Mouse (Mus musculus): Measurements from ENCODE around the gene R3hdm2. TPM values are rescaled to one million over a fixed set of nuclear protein-coding genes. Genes with fewer than 3 reads are reported as not detected.
A peak's percentile ranks its signal among the peaks of the same experiment; 100 is the strongest.

Gene R3hdm2
- polyA plus RNA-seq, 1 experiment from 2014 or later = 19.0 TPM

- Histone ChIP-seq H3K27ac (no peak overlapping the region), H3K4me3 (peak overlapping the region; percentile 38), H3K9ac (no peak overlapping the region), H3K9me3 (replicated peaks) (no peaks in the 10 kb centered on the region), H3K27me3 (replicated peaks) (peaks cover 90% of the 10 kb centered on the region), H3K4me1 (peaks cover 32% of the 10 kb centered on the region), H3K4me2 (peak overlapping the region; percentile 53), H3K36me3 (no peaks in the 10 kb centered on the region)
- 1% methylated on average over 26 of the region's 26 CpGs for WGBS (ENCODE audit: insufficient replicate concordance)
- ATAC-seq = 0 out of 2 replicates have a peak, but pooled peaks have one; percentile 8
Observed at GRCm38 (mm10) chr10:127526681-127527080, 146.6 kb downstream of the R3hdm2 start.

DNA sequence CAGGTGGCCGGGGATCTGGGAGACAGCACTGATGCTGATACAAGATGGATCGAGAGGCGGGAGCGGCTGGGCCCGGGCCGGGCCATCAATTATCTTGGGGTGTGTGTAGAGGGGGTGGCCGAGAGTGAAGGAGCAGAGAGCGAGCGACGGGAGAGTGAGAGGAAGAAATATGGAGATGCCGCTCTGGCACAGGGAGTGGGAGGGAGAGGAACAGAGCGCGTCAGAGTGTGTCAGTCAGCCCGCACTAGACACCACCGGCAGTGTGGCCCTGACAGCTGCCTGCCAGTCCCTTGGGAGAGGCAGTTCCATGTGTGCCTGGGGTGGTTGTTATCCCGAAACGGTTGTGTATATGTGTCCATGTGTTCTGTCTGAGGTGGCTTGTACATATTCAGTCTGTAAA, 147.4 kb downstream of the R3hdm2 start:
- H3K4me3 ChIP-seq = no peak overlapping the region
- no peak overlapping the region for H3K9ac ChIP-seq
- H3K27me3 ChIP-seq (replicated peaks) = peaks cover 98% of the 10 kb centered on the region
- H3K9me3 ChIP-seq (replicated peaks) = no peaks in the 10 kb centered on the region
- no peak overlapping the region for H3K4me2 ChIP-seq
- H3K4me1 ChIP-seq = peaks cover 30% of the 10 kb centered on the region
- no peak overlapping the region for H3K27ac ChIP-seq
- no peak for ATAC-seq
- H3K36me3 ChIP-seq = no peaks in the 10 kb centered on the region
- WGBS (ENCODE audit: insufficient replicate concordance) = 6% methylated on average over 17 of the region's 17 CpGs

DNA sequence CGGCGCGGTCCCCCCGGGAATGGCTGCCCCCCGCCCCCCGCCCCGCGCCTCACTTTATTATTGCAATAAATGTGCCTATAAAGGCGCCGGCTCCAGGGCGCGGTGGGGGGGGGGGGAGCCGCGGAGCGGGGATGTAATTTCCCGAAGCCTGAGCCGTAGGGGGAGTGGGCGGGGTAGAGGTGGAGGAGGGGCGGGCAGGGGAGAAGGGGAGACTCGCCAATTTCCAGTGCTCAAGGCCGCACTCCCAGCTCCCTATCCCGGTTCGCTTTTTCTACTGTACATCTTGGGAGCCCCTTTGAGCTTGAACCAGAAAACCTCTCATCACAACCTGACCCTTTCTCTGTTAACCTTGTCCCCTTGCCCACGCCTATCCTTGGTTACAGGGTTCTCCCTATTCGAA, 150.8 kb downstream of the R3hdm2 start:
- Histone ChIP-seq H3K9ac (no peak overlapping the region), H3K27ac (no peak overlapping the region), H3K9me3 (replicated peaks) (no peaks in the 10 kb centered on the region), H3K4me1 (peaks cover 32% of the 10 kb centered on the region), H3K27me3 (replicated peaks) (peaks cover 100% of the 10 kb centered on the region), H3K36me3 (no peaks in the 10 kb centered on the region), H3K4me2 (no peak overlapping the region), H3K4me3 (no peak overlapping the region)
- ATAC-seq = no peak
- 2% methylated on average over 17 of the region's 25 CpGs for WGBS (ENCODE audit: insufficient replicate concordance)

DNA sequence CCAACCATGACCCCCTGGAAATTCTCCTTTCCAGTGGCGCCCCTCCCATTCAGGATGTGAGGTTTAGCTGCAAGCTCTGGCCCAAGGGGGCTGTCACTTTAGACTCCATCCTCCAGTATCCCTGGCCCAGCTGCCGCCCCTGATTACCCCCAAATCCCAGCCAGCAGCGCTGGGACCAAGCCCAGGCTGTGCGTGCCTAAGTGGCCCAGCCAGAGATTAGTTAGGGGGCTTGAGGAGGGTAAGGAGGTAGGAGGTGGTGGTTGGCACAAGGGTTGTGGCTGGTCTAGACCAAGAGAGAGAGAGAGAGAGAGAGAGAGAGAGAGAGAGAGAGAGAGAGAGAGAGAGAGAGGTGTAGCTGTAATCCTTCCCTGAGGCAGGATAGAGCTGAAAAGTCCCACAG, 151.4 kb downstream of the R3hdm2 start:
- ATAC-seq = no peak
- Histone ChIP-seq H3K4me3 (no peak overlapping the region), H3K36me3 (no peaks in the 10 kb centered on the region), H3K27ac (no peak overlapping the region), H3K4me2 (no peak overlapping the region), H3K9me3 (replicated peaks) (no peaks in the 10 kb centered on the region), H3K27me3 (replicated peaks) (peaks cover 100% of the 10 kb centered on the region), H3K9ac (no peak overlapping the region), H3K4me1 (peaks cover 26% of the 10 kb centered on the region)
- 3% methylated on average over 4 of the region's 4 CpGs for WGBS (ENCODE audit: insufficient replicate concordance)

- Histone ChIP-seq H3K9ac (peak within 1 kb of the TSS; percentile 3; the same call in 1 of the 2 replicates), H3K4me2 (peak within 1 kb of the TSS; percentile 63), H3K36me3 (peaks cover 8% of the 10 kb centered on the region), H3K4me1 (peaks cover 21% of the 10 kb centered on the region), H3K27me3 (replicated peaks) (peaks cover 98% of the 10 kb centered on the region), H3K4me3 (peak within 1 kb of the TSS; percentile 41), H3K27ac (no peak within 1 kb of the TSS), H3K9me3 (replicated peaks) (no peaks in the 10 kb centered on the region)
- 1% methylated on average over 64 of the region's 78 CpGs for WGBS (ENCODE audit: insufficient replicate concordance)
- ATAC-seq = peak; percentile 5; the same call in 1 of the 2 replicates
Observed at GRCm38 (mm10) chr10:127534036-127534928, 154.2 kb downstream of the R3hdm2 start, which contains the start of gene Nxph4. Nxph4 (minus strand) TSS chr10:127534559.

DNA sequence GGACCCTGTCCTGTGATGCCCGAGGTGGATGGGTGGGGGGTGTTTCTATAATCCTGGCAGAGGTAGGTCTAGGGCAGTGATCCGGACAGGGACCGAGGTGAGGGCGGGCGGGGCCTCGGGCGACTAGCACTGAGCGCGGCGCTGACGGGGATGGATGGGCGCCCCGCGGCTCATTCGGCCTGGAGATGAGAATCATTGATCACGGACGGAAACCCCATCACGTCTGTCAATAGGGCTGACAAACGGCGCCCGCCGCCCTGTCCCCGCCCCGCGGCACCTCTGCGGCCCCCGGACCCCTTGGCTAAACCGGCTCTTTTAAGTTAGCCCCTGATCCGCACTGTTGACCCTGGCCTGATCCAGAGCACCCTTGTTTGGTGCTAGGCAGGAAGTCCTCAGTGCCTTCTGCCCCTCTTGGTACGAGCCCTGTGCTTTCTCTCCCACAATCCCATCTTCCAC, 154.8 kb downstream of the R3hdm2 start:
- ATAC-seq = 0 out of 2 replicates have a peak, but pooled peaks have one; percentile 10
- 3% methylated on average over 30 of the region's 30 CpGs for WGBS (ENCODE audit: insufficient replicate concordance)
- H3K27me3 ChIP-seq (replicated peaks) = peaks cover 98% of the 10 kb centered on the region
- peaks cover 9% of the 10 kb centered on the region for H3K36me3 ChIP-seq
- no peak overlapping the region for H3K9ac ChIP-seq
- peaks cover 21% of the 10 kb centered on the region for H3K4me1 ChIP-seq
- peak overlapping the region; percentile 63 for H3K4me2 ChIP-seq
- 0 out of 2 replicates have a peak overlapping the region, but pooled peaks have one; percentile 41 for H3K4me3 ChIP-seq
- H3K9me3 ChIP-seq (replicated peaks) = no peaks in the 10 kb centered on the region
- H3K27ac ChIP-seq = no peak overlapping the region

DNA sequence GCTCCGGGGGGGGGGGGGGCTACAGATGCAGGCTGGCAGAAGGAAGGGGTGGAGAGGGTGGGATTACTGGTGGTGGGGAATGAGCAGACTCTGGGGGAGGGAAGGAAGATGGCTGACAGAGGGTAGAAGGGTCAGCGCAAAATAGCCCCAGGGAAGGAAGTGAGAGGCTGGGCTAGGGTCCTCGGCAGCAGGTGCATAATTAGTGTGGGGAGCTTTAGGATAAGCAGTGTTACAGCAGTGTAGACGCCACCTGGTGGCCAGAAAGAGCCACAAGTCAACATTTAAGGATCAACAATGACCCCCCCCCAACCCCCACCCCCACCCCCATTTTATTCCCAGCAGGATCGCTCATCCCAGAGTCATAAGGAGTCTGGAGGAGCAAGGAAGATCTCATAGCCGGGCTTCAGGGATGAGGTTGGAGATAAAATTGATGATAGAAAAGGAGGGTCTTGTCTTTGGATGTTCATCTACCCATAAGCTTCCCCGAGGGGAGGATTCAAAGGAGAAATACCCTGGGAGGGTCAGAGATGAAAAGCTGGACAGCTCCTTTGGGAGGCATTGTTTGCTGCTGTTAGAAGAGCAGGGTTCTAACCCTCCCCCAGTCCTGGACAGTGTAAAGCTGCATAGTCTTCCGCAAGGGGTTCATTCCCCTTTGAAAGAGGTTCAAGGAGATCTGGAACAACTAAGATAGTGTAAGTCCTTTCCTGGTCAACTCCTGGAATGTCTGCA, 156.6 kb downstream of the R3hdm2 start:
- Histone ChIP-seq H3K4me1 (peaks cover 16% of the 10 kb centered on the region), H3K4me2 (no peak overlapping the region), H3K9ac (no peak overlapping the region), H3K9me3 (replicated peaks) (no peaks in the 10 kb centered on the region), H3K4me3 (no peak overlapping the region), H3K36me3 (peaks cover 25% of the 10 kb centered on the region), H3K27ac (no peak overlapping the region), H3K27me3 (replicated peaks) (peaks cover 89% of the 10 kb centered on the region)
- 11% methylated on average over 8 of the region's 8 CpGs for WGBS (ENCODE audit: insufficient replicate concordance)
- no peak for ATAC-seq

DNA sequence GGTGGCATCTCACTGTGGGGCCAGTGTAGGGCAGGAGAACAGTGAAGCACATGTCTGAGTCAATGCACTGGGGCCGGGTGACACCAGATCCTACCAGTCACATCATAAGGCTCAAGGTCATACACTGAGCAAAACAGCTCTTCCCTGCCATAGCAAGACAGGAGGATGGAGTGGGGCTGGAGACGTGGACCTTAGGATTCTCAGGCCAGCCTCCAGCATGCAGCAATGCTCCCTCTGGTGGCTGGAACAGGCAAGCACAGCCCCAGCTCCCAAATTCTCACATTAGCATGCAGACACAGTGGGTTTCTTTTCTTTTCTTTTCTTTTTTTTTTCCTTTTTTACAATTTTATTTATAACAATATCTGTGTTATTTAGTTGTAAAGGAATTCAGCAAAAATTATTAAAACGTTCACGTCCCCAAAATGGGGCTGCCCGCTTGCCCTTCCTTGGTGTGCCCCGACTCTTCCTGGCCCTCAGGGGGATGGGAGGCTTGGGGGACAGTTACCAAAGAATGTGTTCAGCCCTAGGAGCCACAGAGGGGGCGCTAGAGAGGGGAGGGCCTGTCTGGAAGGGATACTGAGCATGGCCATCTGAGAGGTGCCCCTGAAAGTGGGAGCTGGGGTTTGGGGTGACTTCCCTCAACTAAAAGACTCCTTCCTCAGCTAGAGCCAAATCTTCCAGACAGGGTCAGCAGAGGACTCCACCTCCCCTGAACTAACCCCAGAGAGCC, 157.9 kb downstream of the R3hdm2 start:
- Histone ChIP-seq H3K27ac (no peak overlapping the region), H3K4me2 (no peak overlapping the region), H3K4me1 (peaks cover 16% of the 10 kb centered on the region), H3K9me3 (replicated peaks) (no peaks in the 10 kb centered on the region), H3K4me3 (no peak overlapping the region), H3K36me3 (peaks cover 36% of the 10 kb centered on the region), H3K9ac (no peak overlapping the region), H3K27me3 (replicated peaks) (peaks cover 80% of the 10 kb centered on the region)
- WGBS (ENCODE audit: insufficient replicate concordance) = 21% methylated on average over 7 of the region's 7 CpGs
- no peak for ATAC-seq

- Histone ChIP-seq H3K27me3 (replicated peaks) (peaks cover 50% of the 10 kb centered on the region), H3K36me3 (peaks cover 63% of the 10 kb centered on the region), H3K4me1 (no peaks in the 10 kb centered on the region), H3K27ac (no peak overlapping the region), H3K4me2 (no peak overlapping the region), H3K9me3 (replicated peaks) (no peaks in the 10 kb centered on the region), H3K9ac (no peak overlapping the region), H3K4me3 (no peak overlapping the region)
- no peak for ATAC-seq
- WGBS (ENCODE audit: insufficient replicate concordance) = 70% methylated on average over 8 of the region's 8 CpGs
Observed at GRCm38 (mm10) chr10:127541510-127541909, 161.4 kb downstream of the R3hdm2 start.

DNA sequence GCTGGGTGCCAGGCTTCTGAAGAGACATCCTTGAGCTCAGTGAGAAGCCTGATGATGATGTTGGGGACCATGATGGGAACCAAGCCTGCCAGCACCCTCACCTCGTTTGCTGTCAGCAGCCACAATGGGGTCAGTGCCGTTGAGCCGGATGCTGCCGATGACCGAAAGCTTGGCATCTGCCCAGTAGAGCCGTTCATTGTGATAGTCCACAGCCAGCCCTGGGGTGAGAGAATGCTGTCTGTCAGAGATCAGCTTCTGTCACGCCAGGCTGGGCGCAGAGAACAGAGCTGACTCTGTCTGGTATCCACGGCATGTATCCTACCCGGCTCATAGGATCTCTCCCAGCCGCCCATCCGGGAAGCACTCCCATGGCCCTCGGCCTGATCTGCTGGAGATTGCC, 162.0 kb downstream of the R3hdm2 start:
- Histone ChIP-seq H3K9ac (no peak overlapping the region), H3K4me3 (no peak overlapping the region), H3K27ac (no peak overlapping the region), H3K4me1 (no peaks in the 10 kb centered on the region), H3K27me3 (replicated peaks) (peaks cover 44% of the 10 kb centered on the region), H3K36me3 (peaks cover 68% of the 10 kb centered on the region), H3K4me2 (no peak overlapping the region), H3K9me3 (replicated peaks) (no peaks in the 10 kb centered on the region)
- WGBS (ENCODE audit: insufficient replicate concordance) = 83% methylated on average over 13 of the region's 13 CpGs
- ATAC-seq = no peak

- H3K4me3 ChIP-seq = no peak overlapping the region
- H3K9ac ChIP-seq = no peak overlapping the region
- no peak overlapping the region for H3K27ac ChIP-seq
- no peaks in the 10 kb centered on the region for H3K4me1 ChIP-seq
- no peak for ATAC-seq
- H3K36me3 ChIP-seq = peaks cover 68% of the 10 kb centered on the region
- peaks cover 38% of the 10 kb centered on the region for H3K27me3 ChIP-seq (replicated peaks)
- no peak overlapping the region for H3K4me2 ChIP-seq
- WGBS (ENCODE audit: insufficient replicate concordance) = 56% methylated on average over 6 of the region's 6 CpGs
- no peaks in the 10 kb centered on the region for H3K9me3 ChIP-seq (replicated peaks)
Observed at GRCm38 (mm10) chr10:127542720-127543119, 162.6 kb downstream of the R3hdm2 start.

Data from liver, embryonic 12.5 days (tissue).